Mouse (Mus musculus) spleen, adult 2 months (tissue): Measurements from ENCODE around the gene Rabif.
"Not testable (repeated sequence)": the region's sequence is repeated elsewhere in the genome, so short reads cannot be mapped to it uniquely, and the experiment has no call there.

Experiments
- CTCF ChIP-seq: fragments of 200-500 bp; IDR thresholded peaks from 2 replicates; pipeline ENCODE4 v1.5.1; 2011; ENCODE audit warnings: mild to moderate bottlenecking, inconsistent platforms; ENCODE audit not compliant: insufficient read depth, insufficient read length, insufficient replicate concordance; ENCODE audit errors: extremely low read depth
- POLR2A ChIP-seq: fragments of 200-500 bp; IDR thresholded peaks from 2 replicates; pipeline ENCODE4 v1.6.1; 2011; ENCODE audit warnings: low read depth, low read length, inconsistent platforms

DNA sequence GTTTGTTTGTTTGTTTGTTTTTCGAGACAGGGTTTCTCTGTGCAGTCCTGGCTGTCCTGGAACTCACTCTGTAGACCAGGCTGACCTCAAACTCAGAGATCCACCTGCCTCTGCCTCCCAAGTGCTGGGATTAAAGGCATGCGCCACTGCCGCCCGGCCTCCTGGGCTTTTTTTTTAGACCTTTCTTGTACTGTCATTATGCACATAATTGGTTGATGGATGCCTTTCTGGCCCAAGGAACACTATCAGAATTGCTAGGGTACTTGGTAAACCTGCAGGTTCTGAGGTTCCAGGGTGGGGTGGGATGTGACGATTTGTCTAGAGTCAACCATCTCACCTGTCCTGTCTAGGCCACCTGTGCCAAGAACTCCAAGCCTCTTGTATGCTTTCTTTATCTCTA, 24.8 kb downstream of the Rabif start:
- not testable (repeated sequence) for TF ChIP-seq POLR2A, CTCF
